Mouse (Mus musculus) embryonic facial prominence, embryonic 15.5 days (tissue): ENCODE measurements around the gene Slc8a1. TPM values are rescaled to one million over a fixed set of nuclear protein-coding genes. Genes with fewer than 3 reads are reported as not detected.
A peak's percentile ranks its signal among the peaks of the same experiment; 100 is the strongest.

Source experiments
- ATAC-seq: fragments of 200-750 bp; cut with Nextera tagmentation; 2 replicates; pipeline ENCODE4 v1.8.0; 2017; ENCODE audit warnings: low read depth, moderate TSS enrichment; ENCODE audit not compliant: insufficient number of reproducible peaks, low FRiP score, low TSS enrichment
- H3K27ac ChIP-seq: fragments of 300-500 bp; sonication (generic); replicated peaks from 2 replicates; pipeline ENCODE4 v1.5.1; 2015; ENCODE audit warnings: mild to moderate bottlenecking, inconsistent platforms
- H3K27me3 ChIP-seq: fragments of 300-500 bp; sonication (generic); 2 replicates; pipeline ENCODE4 v1.6.1; 2015; ENCODE audit warnings: inconsistent platforms
- H3K36me3 ChIP-seq: fragments of 300-500 bp; sonication (generic); 2 replicates; pipeline ENCODE4 v1.6.1; 2015; ENCODE audit warnings: mild to moderate bottlenecking, inconsistent platforms
- H3K4me1 ChIP-seq: fragments of 300-500 bp; sonication (generic); 2 replicates; pipeline ENCODE4 v1.6.1; 2015; ENCODE audit warnings: inconsistent platforms
- H3K4me2 ChIP-seq: fragments of 300-500 bp; sonication (generic); replicated peaks from 2 replicates; pipeline ENCODE4 v1.6.1; 2015; ENCODE audit warnings: mild to moderate bottlenecking, inconsistent platforms
- H3K4me3 ChIP-seq: fragments of 300-500 bp; sonication (generic); replicated peaks from 2 replicates; pipeline ENCODE4 v1.5.1; 2015; ENCODE audit warnings: mild to moderate bottlenecking, inconsistent platforms
- H3K9ac ChIP-seq: fragments of 300-500 bp; sonication (generic); 2 replicates; pipeline ENCODE4 v1.6.1; 2015; ENCODE audit warnings: inconsistent platforms
- H3K9me3 ChIP-seq: fragments of 300-500 bp; sonication (generic); replicated peaks from 2 replicates; pipeline ENCODE4 v1.6.1; 2016; ENCODE audit warnings: inconsistent platforms
- WGBS: fragments of 180-500 bp; shearing (Covaris S2); methylation state at CpG from one replicate; pipeline ENCODE4 v1.1.7; 2015; 5-methylcytosine and 5-hydroxymethylcytosine counted together
- polyA plus RNA-seq: library from polyadenylated mRNA; unstranded; fragments of >200 nt; fragmentation: Nextera tagmentation; extraction: Ambion mirVana; gene quantifications from 2 replicates; pipeline ENCODE4 v1.2.1, GENCODE M21; 2015

Slc8a1 gene
- polyA plus RNA-seq, 1 experiment from 2014 or later, result 3.3 TPM

- H3K4me3 ChIP-seq, result no peak overlapping the region
- 79% methylated on average over 3 of the region's 3 CpGs for WGBS
- no peak overlapping the region for H3K4me2 ChIP-seq
- no peak for ATAC-seq
- H3K4me1 ChIP-seq, result no peaks in the 10 kb centered on the region
- no peak overlapping the region for H3K9ac ChIP-seq
- H3K9me3 ChIP-seq, result no peaks in the 10 kb centered on the region
- no peaks in the 10 kb centered on the region for H3K36me3 ChIP-seq
- no peak overlapping the region for H3K27ac ChIP-seq
- H3K27me3 ChIP-seq, result no peaks in the 10 kb centered on the region
These were observed 235.4 kb downstream of the Slc8a1 start for GRCm38 (mm10) chr17:81502732-81503131.

GRCm38 (mm10) chr17:81500686-81501407 lies 237.3 kb downstream of the Slc8a1 start:
- Histone ChIP-seq H3K4me3 (no peak overlapping the region), H3K4me2 (no peak overlapping the region), H3K36me3 (no peaks in the 10 kb centered on the region), H3K9ac (no peak overlapping the region), H3K27me3 (no peaks in the 10 kb centered on the region), H3K27ac (no peak overlapping the region), H3K4me1 (no peaks in the 10 kb centered on the region), H3K9me3 (no peaks in the 10 kb centered on the region)
- no peak for ATAC-seq
- WGBS, result 85% methylated on average over 5 of the region's 5 CpGs

- H3K27me3 ChIP-seq, result no peaks in the 10 kb centered on the region
- H3K4me2 ChIP-seq, result no peak overlapping the region
- no peak overlapping the region for H3K27ac ChIP-seq
- H3K4me1 ChIP-seq, result no peaks in the 10 kb centered on the region
- H3K36me3 ChIP-seq, result no peaks in the 10 kb centered on the region
- ATAC-seq, result no peak
- H3K9me3 ChIP-seq, result no peaks in the 10 kb centered on the region
- H3K9ac ChIP-seq, result no peak overlapping the region
- no peak overlapping the region for H3K4me3 ChIP-seq
These were observed 240.3 kb downstream of the Slc8a1 start for GRCm38 (mm10) chr17:81497919-81498318.

GRCm38 (mm10) chr17:81496616-81497015 lies 241.6 kb downstream of the Slc8a1 start:
- no peak overlapping the region for H3K27ac ChIP-seq
- ATAC-seq, result no peak
- no peak overlapping the region for H3K4me3 ChIP-seq
- no peaks in the 10 kb centered on the region for H3K9me3 ChIP-seq
- H3K27me3 ChIP-seq, result no peaks in the 10 kb centered on the region
- 78% methylated on average over 1 of the region's 1 CpGs for WGBS
- H3K36me3 ChIP-seq, result no peaks in the 10 kb centered on the region
- no peaks in the 10 kb centered on the region for H3K4me1 ChIP-seq
- no peak overlapping the region for H3K4me2 ChIP-seq
- H3K9ac ChIP-seq, result no peak overlapping the region

GRCm38 (mm10) chr17:81492216-81492865 lies 245.8 kb downstream of the Slc8a1 start:
- 77% methylated on average over 6 of the region's 6 CpGs for WGBS

GRCm38 (mm10) chr17:81486388-81486787 lies 251.8 kb downstream of the Slc8a1 start:
- Histone ChIP-seq H3K27ac (no peak overlapping the region), H3K9ac (no peak overlapping the region), H3K4me1 (no peaks in the 10 kb centered on the region), H3K36me3 (no peaks in the 10 kb centered on the region), H3K4me2 (no peak overlapping the region), H3K9me3 (no peaks in the 10 kb centered on the region), H3K27me3 (no peaks in the 10 kb centered on the region), H3K4me3 (no peak overlapping the region)
- no peak for ATAC-seq
- whole genome bisulfite sequencing, result 68% methylated on average over 1 of the region's 1 CpGs

More at GRCm38 (mm10) chr17:81492216-81492865, 245.8 kb downstream of the Slc8a1 start:
- Histone ChIP-seq H3K36me3 (no peaks in the 10 kb centered on the region), H3K4me1 (no peaks in the 10 kb centered on the region), H3K27me3 (no peaks in the 10 kb centered on the region), H3K4me3 (no peak overlapping the region), H3K9me3 (no peaks in the 10 kb centered on the region), H3K9ac (no peak overlapping the region), H3K27ac (no peak overlapping the region), H3K4me2 (no peak overlapping the region)
- no peak for ATAC-seq

GRCm38 (mm10) chr17:81481843-81482490 lies 256.2 kb downstream of the Slc8a1 start:
- no peak overlapping the region for H3K4me3 ChIP-seq
- H3K4me1 ChIP-seq, result peaks cover 8% of the 10 kb centered on the region; the same call in 1 of the 2 replicates
- 75% methylated on average over 11 of the region's 11 CpGs for WGBS
- no peak for ATAC-seq
- no peaks in the 10 kb centered on the region for H3K9me3 ChIP-seq
- no peak overlapping the region for H3K27ac ChIP-seq
- no peak overlapping the region for H3K9ac ChIP-seq
- H3K4me2 ChIP-seq, result no peak overlapping the region
- no peaks in the 10 kb centered on the region for H3K36me3 ChIP-seq
- no peaks in the 10 kb centered on the region for H3K27me3 ChIP-seq

GRCm38 (mm10) chr17:81480351-81481161 lies 257.6 kb downstream of the Slc8a1 start:
- no peak overlapping the region for H3K27ac ChIP-seq
- peaks cover 8% of the 10 kb centered on the region; the same call in 1 of the 2 replicates for H3K4me1 ChIP-seq
- WGBS, result 52% methylated on average over 21 of the region's 21 CpGs
- no peaks in the 10 kb centered on the region for H3K9me3 ChIP-seq
- H3K4me2 ChIP-seq, result 0 out of 2 replicates have a peak overlapping the region, but pooled peaks have one; percentile 19
- H3K9ac ChIP-seq, result no peak overlapping the region
- no peaks in the 10 kb centered on the region for H3K27me3 ChIP-seq
- ATAC-seq, result peak; percentile 80
- no peak overlapping the region for H3K4me3 ChIP-seq
- H3K36me3 ChIP-seq, result no peaks in the 10 kb centered on the region

- no peaks in the 10 kb centered on the region for H3K27me3 ChIP-seq
- H3K36me3 ChIP-seq, result no peaks in the 10 kb centered on the region
- H3K4me3 ChIP-seq, result no peak overlapping the region
- WGBS, result 46% methylated on average over 4 of the region's 4 CpGs
- 0 out of 2 replicates have a peak overlapping the region, but pooled peaks have one; percentile 19 for H3K4me2 ChIP-seq
- peaks cover 8% of the 10 kb centered on the region; the same call in 1 of the 2 replicates for H3K4me1 ChIP-seq
- no peaks in the 10 kb centered on the region for H3K9me3 ChIP-seq
- H3K9ac ChIP-seq, result no peak overlapping the region
- no peak overlapping the region for H3K27ac ChIP-seq
- ATAC-seq, result no peak
These were observed 258.4 kb downstream of the Slc8a1 start for GRCm38 (mm10) chr17:81479807-81480206.

GRCm38 (mm10) chr17:81477420-81477819 lies 260.8 kb downstream of the Slc8a1 start:
- Histone ChIP-seq H3K4me3 (no peak overlapping the region), H3K27ac (no peak overlapping the region), H3K4me1 (peaks cover 8% of the 10 kb centered on the region; the same call in 1 of the 2 replicates), H3K9ac (no peak overlapping the region), H3K9me3 (no peaks in the 10 kb centered on the region), H3K36me3 (no peaks in the 10 kb centered on the region), H3K4me2 (no peak overlapping the region), H3K27me3 (no peaks in the 10 kb centered on the region)
- ATAC-seq, result no peak
- 66% methylated on average over 1 of the region's 1 CpGs for WGBS

GRCm38 (mm10) chr17:81473363-81473762 lies 264.8 kb downstream of the Slc8a1 start:
- H3K27ac ChIP-seq, result no peak overlapping the region
- WGBS, result 29% methylated on average over 3 of the region's 3 CpGs

More at GRCm38 (mm10) chr17:81473363-81473762, 264.8 kb downstream of the Slc8a1 start:
- no peak for ATAC-seq
- H3K27me3 ChIP-seq, result no peaks in the 10 kb centered on the region
- H3K36me3 ChIP-seq, result no peaks in the 10 kb centered on the region
- H3K4me2 ChIP-seq, result no peak overlapping the region
- H3K9ac ChIP-seq, result no peak overlapping the region
- no peaks in the 10 kb centered on the region for H3K4me1 ChIP-seq
- H3K4me3 ChIP-seq, result no peak overlapping the region
- no peaks in the 10 kb centered on the region for H3K9me3 ChIP-seq
